Mouse (Mus musculus): ENCODE measurements around the gene Gm17509.
A peak's percentile ranks its signal among the peaks of the same experiment; 100 is the strongest.
"Not testable (repeated sequence)": the region's sequence is repeated elsewhere in the genome, so short reads cannot be mapped to it uniquely, and the experiment has no call there.

Gene Gm17509

GRCm38 (mm10) chr13:117206066-117206465, 14.8 kb downstream of the Gm17509 start:
- no peak for DNase-seq

- DNase-seq, result no peak
Observed at GRCm38 (mm10) chr13:117204685-117205084, 16.2 kb downstream of the Gm17509 start.

DNA sequence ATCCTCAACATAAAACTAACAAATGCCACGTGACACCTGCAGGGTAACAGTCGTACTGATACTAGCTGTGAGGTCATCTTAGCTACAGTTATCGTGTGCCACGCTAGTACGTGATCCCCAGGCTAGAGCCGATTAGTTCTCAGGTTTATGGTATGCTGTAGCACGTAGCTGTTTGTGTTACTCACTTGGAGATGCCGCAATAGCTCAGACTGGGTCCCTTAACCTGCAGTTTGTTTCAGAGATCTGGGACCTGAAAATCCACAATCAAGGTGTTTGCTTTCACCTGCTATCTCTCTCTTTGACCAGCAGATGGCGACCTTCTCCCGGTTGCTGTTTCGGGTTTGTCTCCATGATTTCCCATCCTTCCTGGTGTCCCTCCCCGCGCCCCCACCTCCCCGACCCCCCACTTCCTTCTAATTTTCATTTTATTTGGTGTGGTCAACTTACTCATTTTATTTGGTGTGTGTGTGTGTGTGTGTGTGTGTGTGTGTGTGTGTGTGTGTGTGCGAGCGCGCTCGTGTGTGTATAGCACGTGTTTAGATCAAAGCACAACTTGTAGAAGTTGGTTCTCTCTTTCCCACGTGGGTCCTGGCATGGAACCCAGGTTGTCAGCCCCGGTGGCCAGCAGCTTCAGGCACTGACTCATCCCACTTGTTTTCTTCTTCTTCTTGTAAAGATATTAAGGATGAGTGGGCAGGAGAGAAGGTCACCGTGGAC, 18.0 kb downstream of the Gm17509 start:
- peak; percentile 67 for DNase-seq

DNA sequence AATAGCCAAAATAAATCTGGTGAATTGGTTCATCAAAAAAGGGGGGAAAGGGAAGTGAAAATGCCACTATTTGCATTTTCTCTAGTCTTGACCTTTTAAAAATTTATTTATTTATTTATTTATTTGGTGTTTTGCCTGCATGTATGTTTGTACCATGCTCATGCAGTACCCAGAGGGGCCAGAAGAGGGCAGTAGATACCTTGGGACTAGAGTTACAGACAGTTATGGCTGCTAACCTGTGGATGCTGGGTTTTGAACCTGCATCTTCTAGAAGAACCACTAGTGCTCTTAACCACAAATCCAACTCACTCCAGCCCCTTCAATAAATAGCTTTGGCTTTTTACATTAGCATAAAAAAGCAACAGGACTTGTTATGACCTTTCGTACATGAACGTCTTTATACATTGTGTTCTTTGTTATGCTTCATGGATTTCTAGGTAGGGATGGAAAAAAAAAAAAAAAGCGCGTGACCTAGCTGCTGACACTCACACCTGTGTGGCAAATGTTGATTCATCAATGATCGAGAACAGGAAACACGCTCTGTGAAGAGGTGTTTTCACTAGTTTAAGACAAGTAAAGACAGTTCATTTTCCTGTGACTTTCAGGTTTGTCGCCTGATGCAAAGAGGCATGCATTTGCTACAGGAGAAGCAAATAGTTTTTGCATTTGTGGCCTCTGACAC, 22.3 kb downstream of the Gm17509 start:
- peak; percentile 96 for DNase-seq

- no peak for DNase-seq
Observed at GRCm38 (mm10) chr13:117197666-117198065, 23.2 kb downstream of the Gm17509 start.

GRCm38 (mm10) chr13:117195569-117196495, 25.0 kb downstream of the Gm17509 start:
- DNase-seq, result peak; percentile 49

GRCm38 (mm10) chr13:117193422-117193983, 27.4 kb downstream of the Gm17509 start:
- no peak for DNase-seq

- no peak for DNase-seq
Observed at GRCm38 (mm10) chr13:117192161-117192560, 28.7 kb downstream of the Gm17509 start.

- no peak for DNase-seq
Observed at GRCm38 (mm10) chr13:117185329-117185728, 35.5 kb downstream of the Gm17509 start.

- DNase-seq, result no peak
Observed at GRCm38 (mm10) chr13:117183288-117183687, 37.6 kb downstream of the Gm17509 start.

- DNase-seq, result not testable (repeated sequence)
Observed at GRCm38 (mm10) chr13:117180912-117181311, 40.0 kb downstream of the Gm17509 start.

Measured in thymus, postnatal 4 days (tissue).